In genomic region chr5:23415571-23416285, GRCm38 (mm10) we compare ENCODE assay signal across 8 mouse cellular contexts. TPM values are rescaled to one million over a fixed set of nuclear protein-coding genes. Genes with fewer than 3 reads are reported as not detected.
DNase-seq lines count a peak whose midpoint lies in the region; ATAC-seq lines count a peak whose summit lies in the region.

No protein-coding gene starts in this region.

- H3K27ac ChIP-seq in liver, embryonic 12.5 days, result peak overlapping the region; percentile 64

- no peaks in the 10 kb centered on the region for H3K9me3 ChIP-seq in liver, embryonic 12.5 days (replicated peaks)

- peaks cover 29% of the 10 kb centered on the region for H3K36me3 ChIP-seq in liver, embryonic 12.5 days

- 0 out of 2 replicates have a peak, but pooled peaks have one; percentile 16 for ATAC-seq in granulocyte monocyte progenitor cell, adult 5-6 weeks (replicated peaks; ENCODE audit: poor library complexity, severe bottlenecking)
- ATAC-seq in liver, embryonic 12.5 days, result peak; percentile 38

- no peak overlapping the region for H3K4me3 ChIP-seq in liver, embryonic 12.5 days

- H3K4me2 ChIP-seq in liver, embryonic 12.5 days, result peak overlapping the region; percentile 33

- no peak overlapping the region for H3K9ac ChIP-seq in liver, embryonic 12.5 days

- H3K4me1 ChIP-seq in liver, embryonic 12.5 days, result peaks cover 87% of the 10 kb centered on the region

- DNase-seq in 3134 (ENCODE audit: extremely low read depth, insufficient read length, low spot score) (peak; percentile 49), A20 (ENCODE audit: low read depth, low spot score) (peak; percentile 83)
- DNase-seq in cerebellum, adult 11-12 months, result peak; percentile 39
- DNase-seq in natural killer cell, adult 2 months (ENCODE audit: low spot score in 2 of 2), result peak; percentile 62 to 64
- DNase-seq in right cerebral cortex, postnatal 25 days, result no peak
- DNase-seq in urinary bladder, postnatal 14 days (ENCODE audit: low spot score), result no peak

- WGBS in liver, embryonic 12.5 days (ENCODE audit: insufficient replicate concordance), result 25% methylated on average over 7 of the region's 7 CpGs

- H3K27me3 ChIP-seq in liver, embryonic 12.5 days (replicated peaks), result no peaks in the 10 kb centered on the region

RNA-seq across cellular contexts. Expression of gene Kmt2e, which starts 18.5 kb away (rescaled TPM):
- total RNA-seq in granulocyte monocyte progenitor cell, adult 5-6 weeks (2014; fragmentation: Nextera tagmentation), result 78.3 and 87.5 TPM in 2 replicates
- 41.5 and 65.1 TPM in 2 replicates for total RNA-seq in granulocyte monocyte progenitor cell, adult 5-6 weeks (2017)
- 45.1 and 45.4 TPM in 2 replicates for polyA plus RNA-seq in liver, embryonic 12.5 days (2016; fragmentation: Nextera tagmentation; extraction: Ambion mirVana)

Comparison
In these comparisons a context has a peak if more than half of its experiments do, and no peak if none do; other contexts are left out.
1. DNase-seq: peak in 3134 (single experiment), A20 (single experiment), cerebellum, adult 11-12 months (single experiment) and natural killer cell, adult 2 months (2 of 2); none in right cerebral cortex, postnatal 25 days (single experiment) and urinary bladder, postnatal 14 days (single experiment).